Mouse (Mus musculus) stomach, postnatal 0 days (tissue): ENCODE results near the gene Prkcsh. TPM values are rescaled to one million over a fixed set of nuclear protein-coding genes. Genes with fewer than 3 reads are reported as not detected.

Experiments
- ATAC-seq: fragments of 200-750 bp; cut with Nextera tagmentation; 2 replicates; pipeline ENCODE4 v1.8.0; 2017; ENCODE audit not compliant: low FRiP score, low TSS enrichment
- DNase-seq: peaks from one replicate; pipeline ENCODE4 v3.0.0-alpha.2; 2016; ENCODE audit warnings: low spot score
- H3K27ac ChIP-seq: fragments of 300-500 bp; sonication (generic); replicated peaks from 2 replicates; pipeline ENCODE4 v1.5.1; 2014; ENCODE audit warnings: mild to moderate bottlenecking, control low read depth
- H3K27me3 ChIP-seq: fragments of 300-500 bp; sonication (generic); 2 replicates; pipeline ENCODE4 v1.6.1; 2014; ENCODE audit warnings: low read length; ENCODE audit not compliant: control insufficient read depth, insufficient read depth
- H3K36me3 ChIP-seq: fragments of 300-500 bp; sonication (generic); 2 replicates; pipeline ENCODE4 v1.6.1; 2014; ENCODE audit warnings: low read length, mixed read lengths; ENCODE audit not compliant: control insufficient read depth, insufficient read depth
- H3K4me1 ChIP-seq: fragments of 300-500 bp; sonication (generic); replicated peaks from 2 replicates; pipeline ENCODE4 v1.6.1; 2014; ENCODE audit warnings: antibody characterized with exemption; ENCODE audit not compliant: control insufficient read depth, insufficient read depth
- H3K4me2 ChIP-seq: fragments of 300-500 bp; sonication (generic); replicated peaks from 2 replicates; pipeline ENCODE4 v1.6.1; 2014; ENCODE audit warnings: low read depth, mild to moderate bottlenecking, control low read depth, moderate library complexity
- H3K4me3 ChIP-seq: fragments of 300-500 bp; sonication (generic); 2 replicates; pipeline ENCODE4 v1.5.1; 2014; ENCODE audit warnings: low read depth, low read length, control low read depth
- H3K9ac ChIP-seq: fragments of 300-500 bp; sonication (generic); 2 replicates; pipeline ENCODE4 v1.6.1; 2014; ENCODE audit warnings: mild to moderate bottlenecking, low read length, control low read depth, mixed read lengths
- H3K9me3 ChIP-seq: fragments of 300-500 bp; sonication (generic); 2 replicates; pipeline ENCODE4 v1.6.1; 2016; ENCODE audit warnings: low read length; ENCODE audit not compliant: control insufficient read depth
- CTCF ChIP-seq: IDR thresholded peaks from 2 replicates; pipeline ENCODE4 v1.5.1; 2016; ENCODE audit warnings: antibody characterized with exemption, low read depth, mild to moderate bottlenecking, moderate library complexity
- EP300 ChIP-seq: optimal IDR thresholded peaks from 2 replicates; pipeline ENCODE3; 2016; ENCODE audit warnings: antibody characterized with exemption
- WGBS: fragments of 180-500 bp; shearing (Covaris S2); extraction: QIAGEN DNeasy Blood & Tissue Kit; methylation state at CpG from one replicate; pipeline ENCODE4 v1.1.7; 2014; 5-methylcytosine and 5-hydroxymethylcytosine counted together
- polyA plus RNA-seq: library from polyadenylated mRNA; unstranded; fragments of >200 nt; fragmentation: Nextera tagmentation; extraction: Ambion mirVana; gene quantifications from 2 replicates; pipeline ENCODE4 v1.2.1, GENCODE M21; 2015

The Prkcsh gene
- polyA plus RNA-seq, 1 experiment from 2014 or later: 48.4 TPM

GRCm38 (mm10) chr9:21977972-21978371 is 24.6 kb upstream of the Prkcsh start:
- H3K4me2 ChIP-seq: no peak overlapping the region
- TF ChIP-seq CTCF: peak; percentile 74
- no peak for TF ChIP-seq EP300
- H3K27ac ChIP-seq: no peak overlapping the region
- no peaks in the 10 kb centered on the region for H3K9me3 ChIP-seq
- H3K36me3 ChIP-seq: no peaks in the 10 kb centered on the region
- H3K4me3 ChIP-seq: no peak overlapping the region
- H3K9ac ChIP-seq: no peak overlapping the region
- peak; percentile 38 for DNase-seq
- ATAC-seq: no peak
- WGBS: 26% methylated on average over 2 of the region's 2 CpGs
- no peaks in the 10 kb centered on the region for H3K27me3 ChIP-seq
- no peaks in the 10 kb centered on the region for H3K4me1 ChIP-seq

- no peak for TF ChIP-seq EP300
- no peak for TF ChIP-seq CTCF
- ATAC-seq: no peak
- Histone ChIP-seq H3K27me3 (no peaks in the 10 kb centered on the region), H3K9me3 (no peaks in the 10 kb centered on the region), H3K4me2 (no peak overlapping the region), H3K36me3 (no peaks in the 10 kb centered on the region), H3K4me3 (no peak overlapping the region), H3K4me1 (no peaks in the 10 kb centered on the region), H3K9ac (no peak overlapping the region), H3K27ac (no peak overlapping the region)
- 86% methylated on average over 4 of the region's 4 CpGs for WGBS
- DNase-seq: no peak
These were observed 24.0 kb upstream of the Prkcsh start for GRCm38 (mm10) chr9:21978398-21979128.

GRCm38 (mm10) chr9:21983911-21984310 is 18.7 kb upstream of the Prkcsh start:
- no peaks in the 10 kb centered on the region for H3K4me1 ChIP-seq
- 38% methylated on average over 3 of the region's 3 CpGs for WGBS
- H3K27me3 ChIP-seq: no peaks in the 10 kb centered on the region
- DNase-seq: no peak
- no peak for ATAC-seq
- H3K4me3 ChIP-seq: no peak overlapping the region
- H3K9ac ChIP-seq: no peak overlapping the region
- H3K36me3 ChIP-seq: no peaks in the 10 kb centered on the region
- no peak overlapping the region for H3K4me2 ChIP-seq
- no peaks in the 10 kb centered on the region for H3K9me3 ChIP-seq
- H3K27ac ChIP-seq: no peak overlapping the region
- no peak for TF ChIP-seq EP300
- no peak for TF ChIP-seq CTCF

GRCm38 (mm10) chr9:21987592-21988342 is 14.8 kb upstream of the Prkcsh start:
- no peaks in the 10 kb centered on the region for H3K9me3 ChIP-seq
- H3K27me3 ChIP-seq: no peaks in the 10 kb centered on the region; the same call in 1 of the 2 replicates
- peak overlapping the region; percentile 56 for H3K4me2 ChIP-seq
- H3K4me3 ChIP-seq: peak overlapping the region; percentile 52; the same call in 1 of the 2 replicates
- H3K27ac ChIP-seq: no peak overlapping the region
- TF ChIP-seq EP300 (no peak), CTCF (no peak)
- WGBS: 14% methylated on average over 36 of the region's 36 CpGs
- H3K9ac ChIP-seq: no peak overlapping the region
- ATAC-seq: no peak
- DNase-seq: no peak
- no peaks in the 10 kb centered on the region for H3K36me3 ChIP-seq
- 0 out of 2 replicates have a peak, but pooled peaks cover 2% of the 10 kb centered on the region for H3K4me1 ChIP-seq

- Histone ChIP-seq H3K36me3 (no peaks in the 10 kb centered on the region), H3K4me3 (peak overlapping the region; percentile 52), H3K27ac (no peak overlapping the region), H3K9ac (peak overlapping the region; percentile 31; the same call in 1 of the 2 replicates), H3K9me3 (no peaks in the 10 kb centered on the region), H3K27me3 (no peaks in the 10 kb centered on the region; the same call in 1 of the 2 replicates), H3K4me2 (peak overlapping the region; percentile 56), H3K4me1 (0 out of 2 replicates have a peak, but pooled peaks cover 2% of the 10 kb centered on the region)
- ATAC-seq: peak; percentile 38
- peak; percentile 27 for TF ChIP-seq CTCF
- no peak for TF ChIP-seq EP300
- peak; percentile 60 for DNase-seq
- 2% methylated on average over 32 of the region's 32 CpGs for WGBS
These were observed 14.0 kb upstream of the Prkcsh start for GRCm38 (mm10) chr9:21988421-21989101.
